Mouse (Mus musculus): ENCODE data around the gene Ube4b.
A peak's percentile ranks its signal among the peaks of the same experiment; 100 is the strongest.
"Not testable (repeated sequence)": the region's sequence is repeated elsewhere in the genome, so short reads cannot be mapped to it uniquely, and the experiment has no call there.

Ube4b gene

GRCm38 (mm10) chr4:149426325-149427199, at the start of gene Ube4b:
TSS of gene Ube4b (minus strand) at chr4:149426749.
- peak; percentile 97 to 100 for DNase-seq (ENCODE audit: low spot score in 2 of 2)

GRCm38 (mm10) chr4:149475096-149475495, 48.5 kb upstream of the Ube4b start:
- DNase-seq (ENCODE audit: low spot score in 2 of 2): no peak

GRCm38 (mm10) chr4:149469557-149469956, 43.0 kb upstream of the Ube4b start:
- DNase-seq (ENCODE audit: low spot score in 2 of 2): no peak

- no peak for DNase-seq (ENCODE audit: low spot score in 2 of 2)
These were observed 36.9 kb upstream of the Ube4b start for GRCm38 (mm10) chr4:149463435-149463950.

GRCm38 (mm10) chr4:149462305-149462971, 35.9 kb upstream of the Ube4b start:
- no peak for DNase-seq (ENCODE audit: low spot score in 2 of 2)

- no peak for DNase-seq (ENCODE audit: low spot score in 2 of 2)
These were observed 35.2 kb upstream of the Ube4b start for GRCm38 (mm10) chr4:149461579-149462304.

- not testable (repeated sequence) for DNase-seq (ENCODE audit: low spot score in 2 of 2)
These were observed 33.9 kb upstream of the Ube4b start for GRCm38 (mm10) chr4:149460475-149460874.

- no peak for DNase-seq (ENCODE audit: low spot score in 2 of 2)
These were observed 32.9 kb upstream of the Ube4b start for GRCm38 (mm10) chr4:149459425-149459824.

- DNase-seq (ENCODE audit: low spot score in 2 of 2): no peak
These were observed 32.0 kb upstream of the Ube4b start for GRCm38 (mm10) chr4:149458526-149458925.

GRCm38 (mm10) chr4:149457831-149458430, 31.4 kb upstream of the Ube4b start:
- DNase-seq (ENCODE audit: low spot score in 2 of 2): no peak

GRCm38 (mm10) chr4:149457163-149457562, 30.6 kb upstream of the Ube4b start:
- not testable (repeated sequence) for DNase-seq (ENCODE audit: low spot score in 2 of 2)

GRCm38 (mm10) chr4:149454879-149455278, 28.3 kb upstream of the Ube4b start, which contains the start of gene Rbp7:
TSS of gene Rbp7 (minus strand) at chr4:149454978.
- no peak for DNase-seq (ENCODE audit: low spot score in 2 of 2)

GRCm38 (mm10) chr4:149454263-149454662, 27.7 kb upstream of the Ube4b start:
- peak in 1 of 2 experiments; percentile 16 for DNase-seq (ENCODE audit: low spot score in 2 of 2)

- DNase-seq (ENCODE audit: low spot score in 2 of 2): peak in 1 of 2 experiments; percentile 46
These were observed 27.1 kb upstream of the Ube4b start for GRCm38 (mm10) chr4:149453656-149454055.

- no peak for DNase-seq (ENCODE audit: low spot score in 2 of 2)
These were observed 24.1 kb upstream of the Ube4b start for GRCm38 (mm10) chr4:149450636-149451035.

- DNase-seq (ENCODE audit: low spot score in 2 of 2): no peak
These were observed 19.8 kb upstream of the Ube4b start for GRCm38 (mm10) chr4:149446309-149446708.

GRCm38 (mm10) chr4:149445868-149446267, 19.3 kb upstream of the Ube4b start:
- DNase-seq (ENCODE audit: low spot score in 2 of 2): peak; percentile 35 to 68

GRCm38 (mm10) chr4:149444964-149445701, 18.6 kb upstream of the Ube4b start:
- peak; percentile 82 to 90 for DNase-seq (ENCODE audit: low spot score in 2 of 2)

GRCm38 (mm10) chr4:149444465-149444864, 17.9 kb upstream of the Ube4b start:
- DNase-seq (ENCODE audit: low spot score in 2 of 2): no peak

- no peak for DNase-seq (ENCODE audit: low spot score in 2 of 2)
These were observed 15.9 kb upstream of the Ube4b start for GRCm38 (mm10) chr4:149442436-149442835.

- no peak for DNase-seq (ENCODE audit: low spot score in 2 of 2)
These were observed 14.0 kb upstream of the Ube4b start for GRCm38 (mm10) chr4:149440576-149440975.

All from cerebellum, postnatal 4 days (tissue).